Mouse (Mus musculus): ENCODE results near the gene Zfp365.

The Zfp365 gene

GRCm38 (mm10) chr10:67840735-67841134 is 71.7 kb downstream of the Zfp365 start:
- no peak for DNase-seq

GRCm38 (mm10) chr10:67839156-67839555 is 73.3 kb downstream of the Zfp365 start:
- no peak for DNase-seq

- DNase-seq, result no peak
Measured at GRCm38 (mm10) chr10:67836426-67836825, 76.0 kb downstream of the Zfp365 start.
